Mouse (Mus musculus) hindbrain, embryonic 10.5 days (tissue): ENCODE results near the gene Gfra1. TPM values are rescaled to one million over a fixed set of nuclear protein-coding genes. Genes with fewer than 3 reads are reported as not detected.

ENCODE experiments used
- DNase-seq: peaks from one replicate; pipeline ENCODE4 v3.0.0-alpha.2; 2017; ENCODE audit warnings: low spot score
- H3K27ac ChIP-seq: fragments of 300-500 bp; sonication (generic); 2 replicates; pipeline ENCODE4 v1.5.1; 2016; ENCODE audit warnings: mild to moderate bottlenecking, moderate library complexity
- H3K27me3 ChIP-seq: fragments of 300-500 bp; sonication (generic); 2 replicates; pipeline ENCODE4 v1.6.1; 2016; ENCODE audit warnings: mild to moderate bottlenecking; ENCODE audit not compliant: poor library complexity, insufficient read depth, severe bottlenecking
- H3K36me3 ChIP-seq: fragments of 300-500 bp; sonication (generic); 2 replicates; pipeline ENCODE4 v1.6.1; 2016; ENCODE audit warnings: mild to moderate bottlenecking, moderate library complexity
- H3K4me1 ChIP-seq: fragments of 300-500 bp; sonication (generic); replicated peaks from 2 replicates; pipeline ENCODE4 v1.6.1; 2016; ENCODE audit warnings: mild to moderate bottlenecking
- H3K4me3 ChIP-seq: fragments of 300-500 bp; sonication (generic); 2 replicates; pipeline ENCODE4 v1.5.1; 2016; ENCODE audit warnings: mild to moderate bottlenecking, moderate library complexity
- H3K9me3 ChIP-seq: fragments of 300-500 bp; sonication (generic); 2 replicates; pipeline ENCODE4 v1.6.1; 2016; ENCODE audit warnings: mild to moderate bottlenecking, moderate library complexity
- WGBS: fragments of 180-500 bp; shearing (Covaris S2); methylation state at CpG from one replicate; pipeline ENCODE4 v1.1.7; 2016; 5-methylcytosine and 5-hydroxymethylcytosine counted together
- polyA plus RNA-seq: library from polyadenylated mRNA; unstranded; fragments of >200 nt; fragmentation: Nextera tagmentation; extraction: Ambion mirVana; gene quantifications from 2 replicates; pipeline ENCODE4 v1.2.1, GENCODE M21; 2016

Gene Gfra1
- polyA plus RNA-seq, 1 experiment from 2014 or later: 26.7 TPM

GRCm38 (mm10) chr19:58437441-58438071 lies 18.2 kb downstream of the Gfra1 start:
- Histone ChIP-seq H3K27ac (peak overlapping the region; percentile 26), H3K27me3 (no peaks in the 10 kb centered on the region), H3K9me3 (no peaks in the 10 kb centered on the region), H3K36me3 (no peaks in the 10 kb centered on the region), H3K4me1 (peaks cover 47% of the 10 kb centered on the region), H3K4me3 (no peak overlapping the region)
- DNase-seq: peak; percentile 21
- WGBS: 60% methylated on average over 10 of the region's 10 CpGs

- WGBS: 84% methylated on average over 3 of the region's 3 CpGs
- Histone ChIP-seq H3K9me3 (no peaks in the 10 kb centered on the region), H3K4me3 (no peak overlapping the region), H3K27ac (peak overlapping the region; percentile 26), H3K36me3 (no peaks in the 10 kb centered on the region), H3K4me1 (peaks cover 40% of the 10 kb centered on the region), H3K27me3 (no peaks in the 10 kb centered on the region)
- no peak for DNase-seq
Measured at GRCm38 (mm10) chr19:58436874-58437273, 18.8 kb downstream of the Gfra1 start.

- no peak overlapping the region for H3K4me3 ChIP-seq
- WGBS: 91% methylated on average over 5 of the region's 5 CpGs
Measured at GRCm38 (mm10) chr19:58435877-58436276, 19.8 kb downstream of the Gfra1 start.

GRCm38 (mm10) chr19:58432840-58433239 lies 22.9 kb downstream of the Gfra1 start:
- H3K27ac ChIP-seq: no peak overlapping the region
- no peaks in the 10 kb centered on the region for H3K9me3 ChIP-seq
- 86% methylated on average over 5 of the region's 5 CpGs for WGBS
- H3K36me3 ChIP-seq: 0 out of 2 replicates have a peak, but pooled peaks cover 6% of the 10 kb centered on the region
- H3K4me1 ChIP-seq: peaks cover 22% of the 10 kb centered on the region
- no peaks in the 10 kb centered on the region for H3K27me3 ChIP-seq
- no peak overlapping the region for H3K4me3 ChIP-seq
- no peak for DNase-seq

More at GRCm38 (mm10) chr19:58435877-58436276, 19.8 kb downstream of the Gfra1 start:
- no peaks in the 10 kb centered on the region for H3K9me3 ChIP-seq
- H3K4me1 ChIP-seq: peaks cover 40% of the 10 kb centered on the region
- DNase-seq: no peak
- no peak overlapping the region for H3K27ac ChIP-seq
- no peaks in the 10 kb centered on the region for H3K27me3 ChIP-seq
- no peaks in the 10 kb centered on the region for H3K36me3 ChIP-seq

- 90% methylated on average over 4 of the region's 4 CpGs for WGBS
Measured at GRCm38 (mm10) chr19:58428546-58428945, 27.2 kb downstream of the Gfra1 start.

GRCm38 (mm10) chr19:58427348-58427747 lies 28.4 kb downstream of the Gfra1 start:
- Histone ChIP-seq H3K27me3 (no peaks in the 10 kb centered on the region), H3K36me3 (peaks cover 9% of the 10 kb centered on the region; the same call in 1 of the 2 replicates), H3K27ac (no peak overlapping the region), H3K4me3 (no peak overlapping the region), H3K9me3 (no peaks in the 10 kb centered on the region), H3K4me1 (peaks cover 7% of the 10 kb centered on the region; the same call in 1 of the 2 replicates)
- WGBS: 91% methylated on average over 2 of the region's 2 CpGs
- DNase-seq: no peak

More at GRCm38 (mm10) chr19:58428546-58428945, 27.2 kb downstream of the Gfra1 start:
- Histone ChIP-seq H3K36me3 (peaks cover 6% of the 10 kb centered on the region; the same call in 1 of the 2 replicates), H3K27ac (no peak overlapping the region), H3K4me1 (0 out of 2 replicates have a peak, but pooled peaks cover 5% of the 10 kb centered on the region), H3K4me3 (no peak overlapping the region), H3K27me3 (no peaks in the 10 kb centered on the region), H3K9me3 (no peaks in the 10 kb centered on the region)
- no peak for DNase-seq

GRCm38 (mm10) chr19:58424928-58425327 lies 30.8 kb downstream of the Gfra1 start:
- H3K4me3 ChIP-seq: no peak overlapping the region
- H3K36me3 ChIP-seq: peaks cover 9% of the 10 kb centered on the region; the same call in 1 of the 2 replicates
- DNase-seq: no peak
- H3K27ac ChIP-seq: no peak overlapping the region
- H3K27me3 ChIP-seq: no peaks in the 10 kb centered on the region
- no peaks in the 10 kb centered on the region for H3K9me3 ChIP-seq
- 92% methylated on average over 2 of the region's 2 CpGs for WGBS
- peaks cover 12% of the 10 kb centered on the region; the same call in 1 of the 2 replicates for H3K4me1 ChIP-seq

- DNase-seq: no peak
- no peak overlapping the region for H3K4me3 ChIP-seq
- H3K4me1 ChIP-seq: peaks cover 16% of the 10 kb centered on the region; the same call in 1 of the 2 replicates
- 86% methylated on average over 3 of the region's 3 CpGs for WGBS
- H3K36me3 ChIP-seq: peaks cover 9% of the 10 kb centered on the region; the same call in 1 of the 2 replicates
- no peaks in the 10 kb centered on the region for H3K27me3 ChIP-seq
- H3K27ac ChIP-seq: no peak overlapping the region
- H3K9me3 ChIP-seq: no peaks in the 10 kb centered on the region
Measured at GRCm38 (mm10) chr19:58424179-58424578, 31.5 kb downstream of the Gfra1 start.

- Histone ChIP-seq H3K9me3 (no peaks in the 10 kb centered on the region), H3K27ac (no peak overlapping the region), H3K27me3 (no peaks in the 10 kb centered on the region), H3K4me1 (peaks cover 16% of the 10 kb centered on the region; the same call in 1 of the 2 replicates), H3K4me3 (no peak overlapping the region), H3K36me3 (peaks cover 3% of the 10 kb centered on the region; the same call in 1 of the 2 replicates)
- no peak for DNase-seq
- 87% methylated on average over 4 of the region's 4 CpGs for WGBS
Measured at GRCm38 (mm10) chr19:58422916-58423493, 32.7 kb downstream of the Gfra1 start.

- WGBS: 52% methylated on average over 3 of the region's 3 CpGs
- Histone ChIP-seq H3K27me3 (no peaks in the 10 kb centered on the region), H3K4me3 (no peak overlapping the region), H3K36me3 (0 out of 2 replicates have a peak, but pooled peaks cover 3% of the 10 kb centered on the region), H3K27ac (no peak overlapping the region; the same call in 1 of the 2 replicates), H3K9me3 (no peaks in the 10 kb centered on the region), H3K4me1 (peaks cover 16% of the 10 kb centered on the region; the same call in 1 of the 2 replicates)
- peak; percentile 27 for DNase-seq
Measured at GRCm38 (mm10) chr19:58419685-58420084, 36.0 kb downstream of the Gfra1 start.

GRCm38 (mm10) chr19:58419278-58419677 lies 36.4 kb downstream of the Gfra1 start:
- 0 out of 2 replicates have a peak, but pooled peaks cover 3% of the 10 kb centered on the region for H3K36me3 ChIP-seq
- 72% methylated on average over 3 of the region's 3 CpGs for WGBS
- no peaks in the 10 kb centered on the region for H3K27me3 ChIP-seq
- H3K27ac ChIP-seq: no peak overlapping the region
- H3K4me3 ChIP-seq: no peak overlapping the region
- H3K9me3 ChIP-seq: no peaks in the 10 kb centered on the region
- DNase-seq: no peak
- peaks cover 16% of the 10 kb centered on the region; the same call in 1 of the 2 replicates for H3K4me1 ChIP-seq

- no peaks in the 10 kb centered on the region for H3K36me3 ChIP-seq
- peaks cover 4% of the 10 kb centered on the region; the same call in 1 of the 2 replicates for H3K4me1 ChIP-seq
- H3K27ac ChIP-seq: no peak overlapping the region
- no peak for DNase-seq
- H3K9me3 ChIP-seq: no peaks in the 10 kb centered on the region
- 85% methylated on average over 4 of the region's 4 CpGs for WGBS
- H3K27me3 ChIP-seq: no peaks in the 10 kb centered on the region
- H3K4me3 ChIP-seq: no peak overlapping the region
Measured at GRCm38 (mm10) chr19:58415173-58415572, 40.5 kb downstream of the Gfra1 start.

- Histone ChIP-seq H3K27ac (no peak overlapping the region), H3K4me1 (peaks cover 2% of the 10 kb centered on the region; the same call in 1 of the 2 replicates), H3K27me3 (no peaks in the 10 kb centered on the region), H3K4me3 (no peak overlapping the region), H3K36me3 (no peaks in the 10 kb centered on the region), H3K9me3 (0 out of 2 replicates have a peak, but pooled peaks cover under 1% of the 10 kb centered on the region)
- DNase-seq: no peak
Measured at GRCm38 (mm10) chr19:58414733-58415132, 41.0 kb downstream of the Gfra1 start.
